Mouse (Mus musculus) adrenal gland, postnatal 25 days (tissue): ENCODE results near the gene Bahcc1. TPM values are rescaled to one million over a fixed set of nuclear protein-coding genes. Genes with fewer than 3 reads are reported as not detected.

ENCODE experiments used
- DNase-seq: peaks from one replicate; pipeline ENCODE4 v3.0.0; 2021; ENCODE audit warnings: mixed read lengths
- microRNA-seq, 2 experiments: library from miRNA; unstranded; fragments of <30 nt; microRNA quantifications; one replicate each; pipeline ENCODE4 v1.2.0; 2021
- total RNA-seq: library from RNA; stranded (reverse); gene quantifications from 2 replicates; pipeline ENCODE4 v1.2.3, GENCODE M21; 2021

Bahcc1 gene
- total RNA-seq, 1 experiment from 2014 or later = 23.8 TPM

DNA sequence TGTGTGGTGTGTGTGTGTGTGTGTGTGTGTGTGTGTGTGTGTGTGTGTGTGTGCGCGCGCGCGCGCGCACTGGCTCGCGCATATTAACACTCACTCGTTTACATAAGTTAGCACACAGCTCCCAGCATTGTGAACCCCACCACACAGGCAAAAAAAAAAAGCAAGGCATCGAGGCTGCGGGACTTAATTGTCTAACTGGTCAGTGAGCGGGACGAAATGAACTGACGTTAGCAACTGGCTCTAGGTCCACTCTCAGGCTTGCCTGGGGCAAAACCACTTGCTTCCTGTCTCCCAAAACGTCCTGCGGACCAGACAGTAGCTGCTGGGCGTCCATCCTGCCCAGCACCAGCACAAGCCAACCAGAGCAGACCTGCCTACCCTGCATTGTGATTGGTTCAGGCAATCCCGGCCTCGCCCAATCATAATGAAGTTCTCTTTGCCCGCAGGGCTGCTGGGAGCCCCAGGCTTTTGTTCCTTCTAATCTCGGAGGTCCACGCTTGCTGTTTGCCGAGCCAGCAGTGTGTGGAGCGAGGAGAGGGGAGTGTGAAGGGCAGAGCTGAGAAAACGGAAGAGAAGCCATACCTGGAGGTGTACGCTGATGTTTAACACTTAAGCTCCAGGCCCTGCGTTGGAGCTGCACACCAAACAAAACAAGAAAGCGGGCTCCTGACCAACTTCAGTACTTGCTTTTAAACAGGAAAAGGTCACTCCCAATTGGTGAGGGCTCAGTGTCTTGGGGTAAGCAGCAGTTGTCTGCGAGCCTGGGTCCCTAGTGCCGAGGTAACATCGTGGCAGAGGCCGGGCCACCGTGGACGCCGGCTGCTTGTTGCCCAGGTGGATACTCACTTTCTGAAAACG, 83.3 kb downstream of the Bahcc1 start:
- peak; percentile 89 for DNase-seq

DNA sequence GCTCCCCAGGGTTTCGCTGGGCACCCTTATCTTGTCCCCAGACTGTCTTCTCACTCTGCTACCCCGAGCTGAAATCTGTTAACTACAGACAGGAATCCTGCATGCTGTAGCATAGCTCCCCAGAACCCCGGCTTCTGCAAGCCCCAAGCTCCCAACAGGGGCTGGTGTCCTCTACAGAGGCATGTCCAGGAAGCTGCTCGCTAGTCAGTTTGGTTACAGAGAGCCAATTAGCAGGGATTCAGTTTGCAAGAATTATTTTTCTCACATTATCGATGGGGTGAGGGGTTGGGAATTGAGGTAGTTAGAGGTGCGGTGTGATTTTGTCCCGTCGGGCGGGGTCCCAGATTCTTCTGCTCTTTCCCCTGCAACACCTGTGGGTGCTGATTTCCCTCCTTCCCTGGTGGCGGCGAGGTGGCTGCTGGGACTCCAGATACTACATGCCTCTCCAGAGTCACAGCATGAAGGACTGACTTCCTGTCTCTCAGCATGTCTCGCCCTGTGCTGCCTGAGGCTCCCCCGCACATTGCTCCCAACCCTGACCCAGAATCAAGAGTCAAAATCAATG, 84.0 kb downstream of the Bahcc1 start:
- DNase-seq = no peak

DNA sequence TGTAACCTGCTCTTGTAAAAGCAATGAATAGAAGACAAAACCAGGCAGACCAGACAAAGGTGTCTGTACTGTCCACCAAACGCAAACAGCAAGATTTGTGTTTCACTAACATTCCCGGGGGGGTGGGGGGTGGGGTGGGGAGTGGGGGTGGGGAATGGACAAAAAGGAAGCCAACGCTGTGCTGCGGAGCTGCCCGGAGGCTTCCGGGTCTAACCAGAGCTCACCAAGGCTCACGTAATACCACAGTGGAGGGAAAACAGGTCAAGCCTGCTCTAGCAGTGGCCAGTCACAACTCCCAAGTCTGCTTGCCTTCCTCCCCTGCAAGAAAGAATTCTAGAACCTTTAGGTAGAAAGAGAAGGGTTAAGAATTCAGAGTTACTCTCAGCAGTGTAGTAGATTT, 84.7 kb downstream of the Bahcc1 start:
- DNase-seq = no peak

DNA sequence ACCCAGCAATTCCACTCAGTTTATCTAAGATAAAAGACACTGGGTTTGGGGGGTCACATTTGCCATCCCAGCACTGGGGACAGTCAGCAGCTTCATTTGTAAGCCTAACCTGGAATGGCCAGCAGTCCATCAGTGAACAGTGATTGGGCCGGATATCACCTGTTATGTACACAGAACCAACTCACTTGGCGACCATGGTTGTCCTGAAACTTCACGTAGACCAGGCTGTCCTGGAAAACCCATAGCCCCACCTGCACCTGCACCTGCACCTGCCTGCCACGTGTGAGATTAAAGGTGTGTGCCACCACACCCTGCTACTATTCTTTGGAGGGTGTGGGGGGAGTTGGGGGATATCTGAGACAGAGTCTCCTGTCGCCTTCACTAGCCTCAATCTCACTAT, 86.6 kb downstream of the Bahcc1 start:
- DNase-seq = no peak

DNA sequence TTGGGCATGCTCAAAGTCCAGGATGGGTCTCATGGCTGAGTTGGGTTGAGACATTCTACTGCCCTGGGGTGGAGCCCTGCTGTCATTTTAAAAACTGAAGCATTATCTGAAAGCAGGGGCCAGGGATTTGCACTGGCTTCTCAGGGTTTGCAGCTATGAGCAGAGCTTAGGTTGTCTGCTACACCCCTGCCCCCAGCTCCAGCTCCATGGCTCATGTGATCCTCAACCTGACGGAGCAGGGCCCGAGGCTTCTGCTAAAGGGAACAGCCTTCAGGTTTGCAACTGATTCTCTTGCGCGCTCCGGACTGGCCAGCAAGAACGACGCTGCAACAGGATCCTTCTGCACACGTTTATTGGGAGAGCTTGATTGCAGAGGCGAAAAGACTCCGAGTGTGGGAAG, 87.4 kb downstream of the Bahcc1 start:
- DNase-seq = no peak

DNA sequence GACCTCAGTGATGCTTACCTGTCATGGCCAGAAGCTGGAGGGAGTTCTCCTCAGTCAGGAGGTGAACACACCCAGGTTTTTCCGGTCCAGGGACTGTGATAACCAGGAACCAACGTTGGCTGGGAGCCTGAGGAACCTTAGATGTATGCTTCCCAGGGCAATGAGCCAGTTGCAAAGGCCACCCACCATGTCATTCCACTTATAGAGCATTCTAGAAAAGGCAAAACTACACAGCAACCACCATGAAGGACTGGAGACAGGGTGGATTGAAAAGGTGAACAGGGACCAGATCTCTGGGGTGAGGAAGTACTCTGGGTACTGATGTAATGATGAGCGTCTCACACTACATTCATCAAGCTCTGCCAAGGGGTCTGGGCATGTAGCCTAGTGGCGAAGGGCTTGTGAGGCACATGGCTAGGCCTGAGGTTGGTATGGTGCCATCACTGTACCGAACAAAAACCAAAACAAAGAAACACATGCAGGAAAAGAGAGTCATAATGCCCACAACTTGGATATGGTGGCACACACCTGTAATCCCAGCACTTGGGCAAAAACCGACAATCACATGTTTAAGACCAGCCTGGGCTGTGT, 102.8 kb downstream of the Bahcc1 start:
- no peak for DNase-seq

DNA sequence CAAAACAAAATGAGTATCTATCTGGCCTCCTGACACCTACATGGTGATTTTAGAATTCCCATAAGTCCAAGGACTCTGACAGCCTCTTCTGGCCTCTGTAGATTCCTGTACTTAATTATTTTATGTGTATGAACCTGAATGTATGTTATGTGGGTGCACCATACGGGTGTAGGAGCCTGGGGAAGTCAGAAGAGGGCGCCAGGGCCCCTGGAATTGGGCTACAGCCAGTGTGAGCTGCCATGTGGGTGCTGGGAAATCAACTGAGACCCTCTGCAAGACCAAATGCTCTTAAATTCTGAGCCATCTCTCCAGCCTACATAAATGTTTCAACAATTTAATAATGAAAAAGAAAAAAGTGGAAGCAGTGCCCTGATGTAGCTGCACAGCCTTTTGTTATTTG, 104.7 kb downstream of the Bahcc1 start:
- no peak for DNase-seq

DNA sequence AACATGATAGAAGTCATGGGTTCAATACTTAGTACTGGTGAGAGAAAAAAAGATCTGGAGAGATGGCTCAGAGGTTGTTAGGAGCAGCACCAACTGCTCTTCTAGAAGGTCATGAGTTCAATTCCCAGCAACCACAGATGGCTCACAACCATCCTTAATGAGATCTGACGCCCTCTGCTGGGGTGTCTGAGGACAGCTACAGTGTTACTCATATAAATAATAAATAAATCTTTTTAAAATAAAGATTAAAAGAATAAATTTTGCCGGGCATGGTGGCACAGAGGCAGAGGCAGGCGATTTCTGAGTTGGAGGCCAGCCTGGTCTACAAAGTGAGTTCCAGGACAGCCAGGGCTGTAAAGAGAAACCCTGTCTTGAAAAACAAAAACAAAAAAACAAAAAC, 106.0 kb downstream of the Bahcc1 start:
- no peak for DNase-seq

DNA sequence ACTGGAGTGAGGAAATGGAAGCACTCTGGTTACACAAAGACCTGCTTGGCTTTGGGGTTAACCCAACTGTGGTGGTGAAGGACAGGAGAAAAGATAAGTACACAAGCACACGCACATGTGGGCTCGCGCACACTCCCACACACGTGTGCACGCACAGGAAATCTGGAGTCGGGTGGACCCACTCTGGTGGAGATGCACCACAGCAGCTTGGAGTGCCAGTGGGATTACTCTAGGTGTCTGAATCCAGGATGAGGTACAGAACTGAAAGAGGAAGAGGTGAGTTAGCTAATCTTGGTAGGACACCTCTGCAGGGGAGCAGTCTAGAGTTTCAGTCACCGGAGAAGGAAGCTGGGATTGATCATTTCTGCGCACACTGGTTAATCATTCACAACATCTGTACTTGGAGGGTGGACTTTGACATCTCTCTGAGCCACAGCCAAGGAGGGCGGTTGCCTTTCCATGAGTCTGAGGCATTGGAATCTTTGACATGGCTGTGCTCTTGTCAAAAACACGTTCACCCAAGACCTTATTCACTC, 107.3 kb downstream of the Bahcc1 start:
- DNase-seq = no peak

DNA sequence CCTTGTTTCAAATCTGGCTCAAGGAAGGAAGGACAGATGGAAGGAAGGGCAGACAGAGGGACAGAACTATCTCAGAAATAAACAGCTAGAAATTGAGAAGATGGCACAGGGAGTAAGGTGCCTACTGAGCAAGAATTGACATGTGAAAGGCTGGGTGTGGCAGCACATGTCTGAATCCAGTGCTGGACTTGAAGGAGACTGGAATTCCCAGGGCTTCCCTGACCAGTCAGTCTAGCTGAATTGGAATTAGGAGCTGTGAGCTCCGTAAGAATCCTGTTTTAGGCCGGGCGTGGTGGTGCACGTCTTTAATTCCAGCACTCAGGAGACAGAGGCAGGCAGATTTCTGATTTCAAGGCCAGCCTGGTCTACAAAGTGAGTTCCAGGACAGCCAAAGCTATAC, 108.9 kb downstream of the Bahcc1 start:
- no peak for DNase-seq

Small RNAs within 50 kb of the gene (microRNA-seq; reads per million reads assigned to microRNA genes)
- gene Gm47297 = 0 reads per million in 2 experiments

Other genes starting within 250 kb of the Bahcc1 start
- 11.8 and 15.5 TPM in 2 replicates for gene Aatk, start 185.8 kb upstream of the Bahcc1 start, total RNA-seq
- 194 and 411 TPM in 2 replicates for gene Cep131, start 146.1 kb upstream of the Bahcc1 start, total RNA-seq
- gene Tepsin, start 134.2 kb upstream of the Bahcc1 start, total RNA-seq = 17.1 and 18.1 TPM in 2 replicates
- 57.7 and 60.1 TPM in 2 replicates for gene Ndufaf8, start 134.0 kb upstream of the Bahcc1 start, total RNA-seq
- gene Slc38a10, start 81.6 kb upstream of the Bahcc1 start, total RNA-seq = 122 and 163 TPM in 2 replicates
- gene Actg1, start 115.6 kb downstream of the Bahcc1 start, total RNA-seq = 1,036 and 1,352 TPM in 2 replicates
- 0.79 TPM in 1 of 2 replicates, not detected in the other for gene Fscn2, start 128.6 kb downstream of the Bahcc1 start, total RNA-seq
- gene Faap100, start 145.8 kb downstream of the Bahcc1 start, total RNA-seq = 35.8 and 55.1 TPM in 2 replicates
- 83.9 and 98.7 TPM in 2 replicates for gene Nploc4, start 204.8 kb downstream of the Bahcc1 start, total RNA-seq
- 7.3 TPM in 1 of 2 replicates, not detected in the other for gene Tspan10, start 209.7 kb downstream of the Bahcc1 start, total RNA-seq
- gene Pde6g, start 220.6 kb downstream of the Bahcc1 start, total RNA-seq = 0.27 TPM in 1 of 2 replicates, not detected in the other
- gene Oxld1, start 225.1 kb downstream of the Bahcc1 start, total RNA-seq = 33.8 and 41.3 TPM in 2 replicates
- 24.2 and 27.6 TPM in 2 replicates for gene Ccdc137, start 225.2 kb downstream of the Bahcc1 start, total RNA-seq
- 22.6 and 22.8 TPM in 2 replicates for gene Arl16, start 234.7 kb downstream of the Bahcc1 start, total RNA-seq